Mouse (Mus musculus) right cerebral cortex, postnatal 25 days (tissue): ENCODE results near the gene Anks1b.

Source experiments
- DNase-seq: peaks from one replicate; pipeline ENCODE4 v3.0.0; 2022

Anks1b gene

GRCm38 (mm10) chr10:90974491-90974890 is 1101.2 kb downstream of the Anks1b start:
- DNase-seq: no peak

DNA sequence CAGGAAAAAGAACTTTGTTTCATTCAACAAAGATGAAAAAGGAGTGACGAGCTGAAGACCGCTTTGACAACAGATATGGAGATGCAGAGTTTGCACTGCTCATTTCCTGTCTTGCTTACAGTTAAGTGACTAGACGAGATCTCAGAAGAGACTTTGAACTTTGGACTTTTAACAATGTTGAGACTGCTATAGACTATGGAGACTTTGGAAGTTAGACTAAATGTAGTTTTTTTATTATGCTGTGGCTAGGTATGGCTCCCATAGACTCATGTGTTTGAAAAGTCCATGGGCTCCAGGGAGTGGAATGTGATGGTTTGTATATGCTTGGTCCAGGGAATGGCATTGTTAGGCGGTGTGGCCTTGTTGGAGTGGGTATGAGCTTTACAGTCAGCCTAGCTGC is 1108.5 kb downstream of the Anks1b start:
- DNase-seq: no peak

DNA sequence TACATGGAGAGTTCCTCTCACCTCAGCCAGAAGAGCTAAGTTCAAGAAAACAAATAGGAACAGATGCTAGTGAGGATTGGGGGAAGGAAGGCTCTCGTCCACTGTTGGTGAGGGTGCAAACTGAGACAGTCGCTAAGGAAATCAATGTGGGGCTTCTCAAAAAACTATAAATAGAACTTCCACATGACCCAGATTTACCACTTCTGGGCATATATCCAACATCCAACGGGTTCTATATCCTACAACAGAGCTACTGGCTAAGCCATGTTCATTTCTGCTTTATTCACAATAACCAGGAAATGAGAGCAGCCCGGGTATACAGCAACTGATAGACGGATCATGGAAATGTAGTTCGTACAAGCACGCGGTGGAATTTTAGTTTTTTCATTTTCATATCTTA is 1109.7 kb downstream of the Anks1b start:
- no peak for DNase-seq

DNA sequence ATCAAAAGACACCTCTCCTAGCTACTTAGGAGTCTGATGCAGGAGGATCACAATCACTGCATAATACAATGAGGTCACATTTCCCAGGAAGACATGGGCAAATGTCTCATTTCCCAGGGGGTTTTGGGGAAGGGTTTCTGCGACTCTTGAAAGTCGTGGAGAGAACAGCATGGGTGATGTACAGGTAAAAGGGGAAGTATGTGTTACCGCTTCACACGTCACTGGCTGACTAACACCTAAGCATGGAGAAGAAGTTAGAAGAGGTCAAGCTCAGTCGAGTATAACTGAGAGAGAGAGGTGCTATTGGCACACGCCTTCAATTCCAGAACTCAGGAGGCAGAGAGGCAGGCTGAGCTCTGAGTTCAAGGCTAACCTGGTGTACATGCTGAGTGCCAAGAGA is 1117.0 kb downstream of the Anks1b start:
- no peak for DNase-seq

DNA sequence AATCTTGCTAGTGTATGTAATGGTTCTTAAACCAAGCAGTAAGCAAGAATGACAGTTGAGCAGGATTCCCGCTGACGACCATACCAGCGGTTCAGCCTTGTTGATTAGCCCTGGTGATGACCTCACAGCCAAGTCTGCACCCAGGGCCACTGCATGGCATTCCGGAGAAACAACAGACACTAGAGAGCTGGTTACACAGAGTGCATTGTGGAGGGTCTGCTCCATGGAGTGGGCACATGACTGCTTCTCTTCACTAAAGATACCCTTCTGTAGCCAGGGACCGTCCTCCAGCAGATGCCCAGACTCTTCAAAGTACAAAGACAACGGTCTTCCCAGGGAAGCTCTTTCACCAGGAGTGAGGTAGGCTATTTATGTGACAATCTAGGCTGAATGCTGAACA is 1118.9 kb downstream of the Anks1b start:
- no peak for DNase-seq

- DNase-seq: no peak
Observed at GRCm38 (mm10) chr10:90993869-90994268, 1120.6 kb downstream of the Anks1b start.

DNA sequence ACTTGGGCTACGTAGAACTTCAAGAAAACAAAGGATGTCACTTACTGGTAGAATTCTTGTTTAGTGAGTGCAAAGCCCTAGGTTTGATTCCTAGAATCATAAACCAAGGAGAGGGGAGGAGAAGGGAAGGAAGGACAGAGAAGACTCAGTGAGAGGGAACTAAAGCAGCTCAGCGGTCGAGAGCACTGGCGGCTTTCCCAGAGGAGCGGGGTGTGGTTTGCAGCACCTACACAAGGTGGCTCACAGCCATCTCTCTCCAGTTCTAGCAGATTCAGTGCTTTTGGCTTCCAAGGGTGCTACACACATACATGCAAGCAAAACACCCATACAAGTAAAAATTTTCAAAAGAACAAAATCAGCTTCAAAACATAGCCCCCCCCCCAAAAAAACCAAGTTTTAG is 1126.6 kb downstream of the Anks1b start:
- DNase-seq: peak; percentile 52

DNA sequence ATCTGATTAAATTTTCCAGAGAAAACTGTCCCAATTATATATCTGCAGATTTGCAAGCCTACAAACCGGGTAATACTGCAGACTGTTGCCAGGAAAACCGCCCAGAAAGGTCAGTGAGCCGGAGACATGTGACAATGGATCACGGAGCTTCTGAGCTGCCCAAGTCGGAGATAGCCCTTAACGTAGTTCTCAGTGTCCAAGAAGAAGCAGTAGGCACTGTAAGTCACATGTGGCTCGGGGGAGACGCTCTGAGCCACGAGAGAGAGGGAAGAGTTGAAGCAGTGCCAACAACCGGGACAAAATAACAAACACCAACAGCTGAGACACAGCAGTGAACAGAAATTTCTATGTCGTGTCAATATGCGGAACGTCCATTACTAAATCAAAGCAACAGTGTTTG is 1128.1 kb downstream of the Anks1b start:
- no peak for DNase-seq

DNA sequence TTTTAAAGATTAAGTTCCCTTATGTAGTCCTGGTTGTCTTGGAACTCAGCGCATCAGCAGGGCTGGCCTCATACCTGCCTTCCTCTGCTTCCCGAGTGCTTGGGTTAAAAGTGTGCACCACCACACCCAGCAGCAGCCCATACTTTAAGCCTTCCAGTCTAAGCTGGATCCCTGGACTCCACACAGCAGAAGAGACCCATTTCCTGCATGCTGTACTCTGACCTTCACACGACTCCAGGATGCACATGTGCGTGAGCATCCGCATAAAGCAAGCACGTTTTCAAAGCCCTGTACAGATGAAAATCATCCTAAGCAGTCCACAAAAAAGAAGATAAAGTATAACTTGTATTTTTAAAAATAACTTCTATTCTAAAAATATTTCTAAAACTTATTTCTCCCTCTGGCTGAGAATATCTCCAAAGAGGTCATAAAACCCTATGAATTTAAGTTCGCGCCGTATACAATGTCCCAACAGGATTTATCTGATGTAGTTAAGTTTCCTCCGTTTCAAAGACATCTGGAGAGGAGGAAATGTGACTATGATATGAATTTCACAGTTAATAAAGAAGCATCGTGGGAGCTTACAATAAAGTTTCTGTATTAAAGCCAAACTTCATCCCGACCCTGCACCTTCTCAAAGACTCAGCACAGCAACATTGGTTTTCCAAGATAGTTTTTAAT is 1132.7 kb downstream of the Anks1b start:
- DNase-seq: no peak
